Mouse (Mus musculus) heart, postnatal 10 days (tissue): ENCODE measurements around the gene Aqp6. TPM values are rescaled to one million over a fixed set of nuclear protein-coding genes. Genes with fewer than 3 reads are reported as not detected.

Source experiments
- DNase-seq, 2 experiments: peaks; one replicate each; pipeline ENCODE4 v3.0.0; 2021
- intact Hi-C: fragments of 180-260 bp; cut with DNase I; formaldehyde crosslinking; loops from one replicate; pipeline ENCODE4 v1.15.1; 2025
- total RNA-seq, 2 experiments: library from RNA; stranded (reverse); gene quantifications; 2 replicates each; pipeline ENCODE4 v1.2.3; 2021

The Aqp6 gene
- total RNA-seq, 2 experiments from 2014 or later = not detected

- no peak for DNase-seq
- intact Hi-C loops = no loop called here
Measured at GRCm38 (mm10) chr15:99638124-99638485, 36.9 kb downstream of the Aqp6 start.

GRCm38 (mm10) chr15:99642622-99643021 is 41.4 kb downstream of the Aqp6 start:
- no peak for DNase-seq
- intact Hi-C loops = no loop called here

- intact Hi-C loops = no loop called here
- no peak for DNase-seq
Measured at GRCm38 (mm10) chr15:99643832-99644231, 42.6 kb downstream of the Aqp6 start.

GRCm38 (mm10) chr15:99644776-99645175 is 43.6 kb downstream of the Aqp6 start:
- intact Hi-C loops = no loop called here

GRCm38 (mm10) chr15:99648326-99648725 is 47.1 kb downstream of the Aqp6 start:
- intact Hi-C loops = no loop called here
- DNase-seq = peak in 1 of 2 experiments; percentile 20

More at GRCm38 (mm10) chr15:99644776-99645175, 43.6 kb downstream of the Aqp6 start:
- peak; percentile 61 to 67 for DNase-seq

- intact Hi-C loops = no loop called here
Measured at GRCm38 (mm10) chr15:99649067-99649761, 48.0 kb downstream of the Aqp6 start.

GRCm38 (mm10) chr15:99650304-99650703 is 49.1 kb downstream of the Aqp6 start:
- DNase-seq = no peak
- intact Hi-C loops = no loop called here

More at GRCm38 (mm10) chr15:99649067-99649761, 48.0 kb downstream of the Aqp6 start:
- DNase-seq = no peak

- peak; percentile 98 for DNase-seq
- intact Hi-C loops = no loop called here
Measured at GRCm38 (mm10) chr15:99651163-99651872, 50.1 kb downstream of the Aqp6 start, which contains the start of gene Racgap1. Gene Racgap1 (minus strand): TSS chr15:99651656.

- intact Hi-C loops = no loop called here
- no peak for DNase-seq
Measured at GRCm38 (mm10) chr15:99651984-99652872, 51.0 kb downstream of the Aqp6 start.

GRCm38 (mm10) chr15:99653291-99653690 is 52.1 kb downstream of the Aqp6 start:
- no peak for DNase-seq
- intact Hi-C loops = no loop called here

- no peak for DNase-seq
Measured at GRCm38 (mm10) chr15:99653876-99654275, 52.7 kb downstream of the Aqp6 start.

More at GRCm38 (mm10) chr15:99653876-99654275, 52.7 kb downstream of the Aqp6 start:
- intact Hi-C loops = no loop called here

Other genes with a start within 250 kb of the Aqp6 start
- gene Fmnl3, start 230.9 kb upstream of the Aqp6 start, total RNA-seq = 10 to 100 TPM; 40.3 to 43.0 TPM
- gene Tmbim6, start 208.5 kb upstream of the Aqp6 start, total RNA-seq = 100 to 1,000 TPM; 225 to 229 TPM
- 10 to 100 TPM; 17.4 to 25.5 TPM for gene Nckap5l, start 143.7 kb upstream of the Aqp6 start, total RNA-seq
- 1 to 10 TPM; 3.9 to 7.3 TPM for gene Bcdin3d, start 126.7 kb upstream of the Aqp6 start, total RNA-seq
- under 1 TPM; 0.10 to 0.32 TPM for gene Faim2, start 73.2 kb upstream of the Aqp6 start, total RNA-seq
- gene Aqp2, start 22.3 kb upstream of the Aqp6 start, total RNA-seq = not detected
- under 1 TPM; 0.38 to 0.74 TPM for gene Aqp5, start 10.6 kb upstream of the Aqp6 start, total RNA-seq
- gene Racgap1, start 50.3 kb downstream of the Aqp6 start, total RNA-seq = 10 to 100 TPM; 28.7 to 29.6 TPM
- under 1 TPM; 0.69 to 0.72 TPM for gene Asic1, start 69.0 kb downstream of the Aqp6 start, total RNA-seq
- 10 to 100 TPM; 39.2 to 40.2 TPM for gene Smarcd1, start 100.7 kb downstream of the Aqp6 start, total RNA-seq
- 1 to 10 TPM; 4.7 to 5.5 TPM for gene Gm17349, start 104.1 kb downstream of the Aqp6 start, total RNA-seq
- 100 to 1,000 TPM in 1 of 2 experiments, 10 to 100 TPM in 1; 74.8 to 238 TPM for gene Gpd1, start 116.1 kb downstream of the Aqp6 start, total RNA-seq
- gene Cox14, start 124.2 kb downstream of the Aqp6 start, total RNA-seq = 100 to 1,000 TPM; 212 to 221 TPM
- gene Cers5, start 171.5 kb downstream of the Aqp6 start, total RNA-seq = 10 to 100 TPM; 26.4 to 28.1 TPM